Mouse (Mus musculus) MEL (cell line): ENCODE results near the gene Pgls. TPM values are rescaled to one million over a fixed set of nuclear protein-coding genes. Genes with fewer than 3 reads are reported as not detected.

ENCODE experiments used
- DNase-seq: peaks from one replicate; pipeline ENCODE4 v3.0.0; 2011; ENCODE audit warnings: low read depth, low spot score
- H3K27ac ChIP-seq: 2 replicates; pipeline ENCODE4 v1.5.1; 2012; ENCODE audit warnings: low read depth, mild to moderate bottlenecking, control low read depth, low read length, moderate library complexity; ENCODE audit not compliant: control insufficient read depth
- H3K27me3 ChIP-seq, 2 experiments: fragments of 150-350 bp in 1 of 2; sonication (generic) in 1 of 2; 2 replicates each; pipeline ENCODE4 v1.6.1; 2012; ENCODE audit warnings: low read length in 2 of 2, mild to moderate bottlenecking in 2 of 2, improper control_type of control experiment in 1 of 2, moderate library complexity in 1 of 2; ENCODE audit not compliant: insufficient read depth in 2 of 2, control insufficient read depth in 1 of 2
- H3K36me3 ChIP-seq, 2 experiments: 2 replicates each; pipeline ENCODE4 v1.6.1; 2012 to 2014; ENCODE audit warnings: low read length in 2 of 2, improper control_type of control experiment in 1 of 2, inconsistent platforms in 1 of 2, mild to moderate bottlenecking in 1 of 2; ENCODE audit not compliant: insufficient read depth in 2 of 2, control insufficient read depth in 1 of 2
- H3K4me1 ChIP-seq, 2 experiments: fragments of 150-350 bp in 1 of 2; sonication (generic) in 1 of 2; 2 replicates each; pipeline ENCODE4 v1.6.1; 2012; ENCODE audit warnings: low read length in 2 of 2, improper control_type of control experiment in 1 of 2, mild to moderate bottlenecking in 1 of 2; ENCODE audit not compliant: insufficient read depth in 2 of 2, control insufficient read depth in 1 of 2
- H3K4me3 ChIP-seq, 2 experiments: fragments of 150-350 bp in 1 of 2; sonication (generic) in 1 of 2; 2 replicates each; pipeline ENCODE4 v1.5.1; 2012; ENCODE audit warnings: low read depth in 2 of 2, low read length in 2 of 2, mild to moderate bottlenecking in 2 of 2, moderate library complexity in 2 of 2, control low read depth in 1 of 2, improper control_type of control experiment in 1 of 2; ENCODE audit not compliant: control insufficient read depth in 1 of 2, insufficient read depth in 1 of 2
- H3K79me2 ChIP-seq: 2 replicates; pipeline ENCODE4 v1.6.1; 2012; ENCODE audit warnings: mild to moderate bottlenecking, low read length, moderate library complexity; ENCODE audit not compliant: control insufficient read depth, poor library complexity, insufficient read depth
- H3K9ac ChIP-seq: 2 replicates; pipeline ENCODE4 v1.6.1; 2012; ENCODE audit warnings: low read depth, mild to moderate bottlenecking, control low read depth, low read length, moderate library complexity; ENCODE audit not compliant: control insufficient read depth, poor library complexity, severe bottlenecking
- H3K9me3 ChIP-seq: fragments of 150-350 bp; sonication (generic); replicated peaks from 2 replicates; pipeline ENCODE4 v1.6.1; 2012; ENCODE audit warnings: mild to moderate bottlenecking, low read length, improper control_type of control experiment, moderate library complexity; ENCODE audit not compliant: insufficient read depth
- E2F4 ChIP-seq: IDR thresholded peaks from 2 replicates; pipeline ENCODE4 v1.6.1; 2011; ENCODE audit warnings: low read depth, low read length, improper control_type of control experiment, borderline replicate concordance
- ELF1 ChIP-seq: IDR thresholded peaks from 2 replicates; pipeline ENCODE4 v1.6.1; 2014; ENCODE audit warnings: low read depth, mild to moderate bottlenecking, inconsistent platforms, low read length, improper control_type of control experiment, moderate library complexity
- EP300 ChIP-seq, 2 experiments: IDR thresholded peaks; 2 replicates each; pipeline ENCODE4 v1.6.1; 2011; ENCODE audit warnings: improper control_type of control experiment in 2 of 2, low read length in 2 of 2, low read depth in 1 of 2, mild to moderate bottlenecking in 1 of 2
- JUND ChIP-seq: IDR thresholded peaks from 2 replicates; pipeline ENCODE4 v1.6.1; 2011; ENCODE audit warnings: low read depth, mild to moderate bottlenecking, improper control_type of control experiment, low read length
- KAT2A ChIP-seq: conservative IDR thresholded peaks from 2 replicates; pipeline ENCODE4 v1.6.1; 2012; ENCODE audit warnings: low read depth, low read length, improper control_type of control experiment, inconsistent platforms
- MAX ChIP-seq: IDR thresholded peaks from 2 replicates; pipeline ENCODE4 v1.6.1; 2011; ENCODE audit warnings: low read length, improper control_type of control experiment
- MXI1 ChIP-seq: IDR thresholded peaks from 2 replicates; pipeline ENCODE4 v1.6.1; 2011; ENCODE audit warnings: mild to moderate bottlenecking, low read depth, low read length, improper control_type of control experiment
- MYB ChIP-seq: IDR thresholded peaks from 2 replicates; pipeline ENCODE4 v1.6.1; 2011; ENCODE audit warnings: mild to moderate bottlenecking, low read depth, low read length, improper control_type of control experiment
- NRF1 ChIP-seq: IDR thresholded peaks from 2 replicates; pipeline ENCODE4 v1.6.1; 2014; ENCODE audit warnings: low read depth, mild to moderate bottlenecking, inconsistent platforms, low read length, improper control_type of control experiment, moderate library complexity; ENCODE audit not compliant: poor library complexity, insufficient read depth, severe bottlenecking
- RAD21 ChIP-seq: IDR thresholded peaks from 2 replicates; pipeline ENCODE4 v1.6.1; 2011; ENCODE audit warnings: mild to moderate bottlenecking, low read depth, low read length, improper control_type of control experiment
- SIN3A ChIP-seq: IDR thresholded peaks from 2 replicates; pipeline ENCODE4 v1.6.1; 2012; ENCODE audit warnings: low read length, improper control_type of control experiment, inconsistent platforms
- SMC3 ChIP-seq: IDR thresholded peaks from 2 replicates; pipeline ENCODE4 v1.6.1; 2011; ENCODE audit warnings: low read depth, low read length, improper control_type of control experiment
- TBP ChIP-seq: IDR thresholded peaks from 2 replicates; pipeline ENCODE4 v1.8.0; 2011; ENCODE audit warnings: low read depth, low read length, improper control_type of control experiment
- USF1 ChIP-seq: IDR thresholded peaks from 2 replicates; pipeline ENCODE4 v1.6.1; 2014; ENCODE audit warnings: low read depth, mild to moderate bottlenecking, inconsistent platforms, low read length, improper control_type of control experiment, moderate library complexity
- ZC3H11A ChIP-seq: IDR thresholded peaks from 2 replicates; pipeline ENCODE4 v1.6.1; 2012; ENCODE audit warnings: low read depth, mild to moderate bottlenecking, inconsistent platforms, low read length, improper control_type of control experiment
- ZMIZ1 ChIP-seq: IDR thresholded peaks from 2 replicates; pipeline ENCODE4 v1.6.1; 2012; ENCODE audit warnings: low read depth, mild to moderate bottlenecking, inconsistent platforms, low read length, improper control_type of control experiment, moderate library complexity
- polyA plus RNA-seq, 2 experiments: library from polyadenylated mRNA; stranded (reverse) in 1 of 2; unstranded in 1 of 2; fragments of >175 nt in 1 of 2; fragments of >200 nt in 1 of 2; gene quantifications; 2 replicates each; pipeline versions ENCODE4 v1.2.1 to v1.2.4; 2012; ENCODE audit warnings: low replicate concordance in 2 of 2, low read depth in 1 of 2; ENCODE audit not compliant: insufficient read length in 2 of 2, insufficient read depth in 1 of 2, missing spikeins in 1 of 2
- total RNA-seq: library from RNA; depleted of rRNA; stranded (reverse); fragments of 300-350 nt; gene quantifications from 2 replicates; pipeline ENCODE4 v1.2.3, GENCODE M21; 2012

The Pgls gene
- total and polyA plus RNA-seq, 3 experiments = 225 to 257 TPM; not detected in 1

DNA sequence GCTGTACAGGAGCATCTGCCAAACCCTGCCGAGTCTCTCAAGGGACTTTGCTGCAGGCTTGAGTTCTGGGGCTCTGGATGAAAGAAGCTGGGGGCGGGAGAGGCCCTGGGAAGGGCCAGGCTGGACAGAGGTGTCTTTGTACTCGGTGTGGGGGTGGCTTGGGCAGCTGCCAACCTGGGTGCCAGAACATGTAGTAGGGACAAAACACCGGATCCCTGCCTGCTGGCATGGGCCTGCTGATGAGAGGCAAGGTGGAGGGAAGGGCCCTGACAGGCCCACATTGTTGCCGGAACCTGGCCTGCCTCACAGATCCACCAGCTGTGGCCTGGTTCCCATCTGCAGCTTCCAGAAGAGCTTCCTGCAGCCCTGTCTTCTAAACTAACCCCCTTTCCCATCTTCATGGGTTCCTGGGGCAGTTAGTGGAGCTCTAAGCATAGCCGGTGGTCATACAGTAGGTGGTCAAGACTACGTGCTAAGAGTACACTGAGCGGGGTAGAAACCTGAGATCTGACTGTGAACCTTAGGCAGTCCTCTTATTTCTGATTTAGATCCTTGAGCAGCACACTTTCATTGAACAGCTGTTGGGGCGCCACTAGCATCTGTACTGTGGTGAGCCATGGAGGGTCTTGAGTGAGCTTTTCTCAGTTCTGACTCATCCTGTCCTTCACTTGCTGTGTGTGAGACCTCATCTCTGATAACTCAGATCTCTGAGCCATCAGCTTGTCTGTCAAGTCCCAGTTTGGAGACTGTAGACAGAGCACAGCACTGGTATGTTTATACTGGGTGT lies 18.9 kb upstream of the Pgls start:
- Histone ChIP-seq H3K9ac (no peak overlapping the region), H3K36me3 (no peaks in the 10 kb centered on the region), H3K79me2 (no peaks in the 10 kb centered on the region), H3K27me3 (no peaks in the 10 kb centered on the region; a peak in 2 of 4 replicates), H3K4me3 (no peak overlapping the region), H3K9me3 (no peaks in the 10 kb centered on the region), H3K27ac (no peak overlapping the region), H3K4me1 (no peaks in the 10 kb centered on the region; a peak in 1 of 4 replicates)
- no peak for DNase-seq
- TF ChIP-seq JUND (no peak), EP300 (IDR thresholded peaks at IDR 0.05; ENCODE audit: low read depth in 1 of 2, low read length in 2 of 2) (no peak), SIN3A (no peak), RAD21 (no peak), MAX (no peak), TBP (no peak)

- H3K36me3 ChIP-seq = no peaks in the 10 kb centered on the region
- no peak overlapping the region for H3K9ac ChIP-seq
- TF ChIP-seq USF1 (no peak), KAT2A (no peak), MXI1 (no peak), EP300 (IDR thresholded peaks at IDR 0.05; ENCODE audit: low read depth in 1 of 2, low read length in 2 of 2) (no peak), NRF1 (no peak), ZMIZ1 (no peak)
- no peaks in the 10 kb centered on the region; a peak in 2 of 4 replicates for H3K27me3 ChIP-seq
- DNase-seq = no peak
- H3K27ac ChIP-seq = no peak overlapping the region
- H3K4me3 ChIP-seq = no peak overlapping the region
- 0 out of 4 replicates have a peak, but pooled peaks cover 0 to 3% of the 10 kb centered on the region in 2 experiments for H3K4me1 ChIP-seq
- no peaks in the 10 kb centered on the region for H3K9me3 ChIP-seq
- H3K79me2 ChIP-seq = no peaks in the 10 kb centered on the region
Observed at GRCm38 (mm10) chr8:71574426-71574825, 17.6 kb upstream of the Pgls start.

GRCm38 (mm10) chr8:71575020-71575419 lies 17.0 kb upstream of the Pgls start:
- H3K4me3 ChIP-seq = no peak overlapping the region
- DNase-seq = no peak
- 0 out of 4 replicates have a peak, but pooled peaks cover 0 to 4% of the 10 kb centered on the region in 2 experiments for H3K4me1 ChIP-seq
- H3K27ac ChIP-seq = no peak overlapping the region
- no peak overlapping the region for H3K9ac ChIP-seq
- no peaks in the 10 kb centered on the region for H3K9me3 ChIP-seq
- TF ChIP-seq USF1 (no peak), ZC3H11A (no peak), TBP (no peak), SIN3A (no peak), ELF1 (no peak), E2F4 (no peak), MYB (no peak), SMC3 (no peak)
- H3K27me3 ChIP-seq = no peaks in the 10 kb centered on the region; a peak in 2 of 4 replicates
- H3K36me3 ChIP-seq = no peaks in the 10 kb centered on the region
- H3K79me2 ChIP-seq = no peaks in the 10 kb centered on the region
